Mouse (Mus musculus) limb, embryonic 11.5 days (tissue): ENCODE results near the gene Phf1. TPM values are rescaled to one million over a fixed set of nuclear protein-coding genes. Genes with fewer than 3 reads are reported as not detected.

Source experiments
- ATAC-seq: fragments of 200-750 bp; cut with Nextera tagmentation; 2 replicates; pipeline ENCODE4 v1.8.0; 2017; ENCODE audit warnings: low read depth; ENCODE audit not compliant: insufficient number of reproducible peaks, low FRiP score, low TSS enrichment
- DNase-seq: peaks from one replicate; pipeline ENCODE4 v3.0.0-alpha.2; 2015; ENCODE audit warnings: low spot score
- H3K27ac ChIP-seq: fragments of 300-500 bp; sonication (generic); replicated peaks from 2 replicates; pipeline ENCODE4 v1.5.1; 2014; ENCODE audit warnings: low read depth, mild to moderate bottlenecking, low read length
- H3K27me3 ChIP-seq: fragments of 300-500 bp; sonication (generic); 2 replicates; pipeline ENCODE4 v1.6.1; 2014; ENCODE audit warnings: mild to moderate bottlenecking, low read length, mixed read lengths; ENCODE audit not compliant: control insufficient read depth, insufficient read depth
- H3K36me3 ChIP-seq: fragments of 300-500 bp; sonication (generic); 2 replicates; pipeline ENCODE4 v1.6.1; 2014; ENCODE audit warnings: mild to moderate bottlenecking, low read length, moderate library complexity, mixed read lengths; ENCODE audit not compliant: control insufficient read depth, insufficient read depth
- H3K4me1 ChIP-seq: fragments of 300-500 bp; sonication (generic); 2 replicates; pipeline ENCODE4 v1.6.1; 2014; ENCODE audit warnings: low read length, mixed read lengths; ENCODE audit not compliant: control insufficient read depth, insufficient read depth
- H3K4me2 ChIP-seq: fragments of 300-500 bp; sonication (generic); 2 replicates; pipeline ENCODE4 v1.6.1; 2014; ENCODE audit warnings: low read depth, mild to moderate bottlenecking, moderate library complexity; ENCODE audit not compliant: severe bottlenecking
- H3K4me3 ChIP-seq: fragments of 300-500 bp; sonication (generic); 2 replicates; pipeline ENCODE4 v1.5.1; 2014; ENCODE audit warnings: low read depth, low read length
- H3K9ac ChIP-seq: fragments of 300-500 bp; sonication (generic); 2 replicates; pipeline ENCODE4 v1.6.1; 2014; ENCODE audit warnings: mild to moderate bottlenecking, low read length
- H3K9me3 ChIP-seq: fragments of 300-500 bp; sonication (generic); 2 replicates; pipeline ENCODE4 v1.6.1; 2016; ENCODE audit warnings: low read length; ENCODE audit not compliant: control insufficient read depth
- WGBS: fragments of 180-500 bp; shearing (Covaris S2); extraction: QIAGEN DNeasy Blood & Tissue Kit; methylation state at CpG from one replicate; pipeline ENCODE4 v1.1.7; 2014; 5-methylcytosine and 5-hydroxymethylcytosine counted together
- polyA plus RNA-seq: library from polyadenylated mRNA; unstranded; fragments of >200 nt; fragmentation: Nextera tagmentation; extraction: Ambion mirVana; gene quantifications from 2 replicates; pipeline ENCODE4 v1.2.1, GENCODE M21; 2014

The Phf1 gene
- polyA plus RNA-seq, 1 experiment from 2014 or later: 4.7 TPM

GRCm38 (mm10) chr17:26958880-26959279 lies 26.0 kb downstream of the Phf1 start:
- Histone ChIP-seq H3K36me3 (peaks cover 16% of the 10 kb centered on the region), H3K27me3 (no peaks in the 10 kb centered on the region), H3K4me3 (no peak overlapping the region), H3K9ac (no peak overlapping the region), H3K9me3 (no peaks in the 10 kb centered on the region), H3K27ac (no peak overlapping the region), H3K4me1 (peaks cover 2% of the 10 kb centered on the region), H3K4me2 (no peak overlapping the region)
- ATAC-seq (no peak), DNase-seq (no peak)
- WGBS: 51% methylated on average over 5 of the region's 5 CpGs

DNA sequence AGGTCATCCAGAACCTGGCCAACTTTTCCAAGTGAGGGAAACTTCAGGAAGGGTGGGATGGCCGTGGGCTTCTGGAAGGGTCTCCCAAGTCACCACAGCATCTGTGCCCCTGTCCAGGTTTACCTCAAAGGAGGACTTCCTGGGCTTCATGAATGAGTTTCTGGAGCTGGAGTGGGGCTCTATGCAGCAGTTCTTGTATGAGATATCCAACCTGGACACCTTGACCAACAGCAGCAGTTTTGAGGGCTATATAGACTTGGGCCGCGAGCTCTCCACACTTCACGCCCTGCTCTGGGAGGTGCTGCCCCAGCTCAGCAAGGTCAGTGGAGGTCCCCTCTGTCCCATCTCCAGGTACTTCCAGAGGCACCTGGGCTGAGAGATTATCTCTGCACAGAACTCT lies 27.0 kb downstream of the Phf1 start:
- DNase-seq: no peak
- H3K36me3 ChIP-seq: peaks cover 16% of the 10 kb centered on the region
- WGBS: 97% methylated on average over 4 of the region's 4 CpGs

GRCm38 (mm10) chr17:26961572-26962240 lies 28.9 kb downstream of the Phf1 start:
- no peak overlapping the region for H3K4me2 ChIP-seq
- ATAC-seq (no peak), DNase-seq (no peak)
- H3K9me3 ChIP-seq: no peaks in the 10 kb centered on the region
- no peak overlapping the region for H3K4me3 ChIP-seq
- H3K27me3 ChIP-seq: no peaks in the 10 kb centered on the region
- peaks cover 16% of the 10 kb centered on the region for H3K36me3 ChIP-seq
- no peak overlapping the region for H3K27ac ChIP-seq
- 89% methylated on average over 20 of the region's 21 CpGs for WGBS
- H3K9ac ChIP-seq: no peak overlapping the region
- no peaks in the 10 kb centered on the region for H3K4me1 ChIP-seq

More for the DNA sequence above, 27.0 kb downstream of the Phf1 start:
- Histone ChIP-seq H3K4me3 (no peak overlapping the region), H3K9ac (no peak overlapping the region), H3K4me1 (no peaks in the 10 kb centered on the region), H3K27ac (no peak overlapping the region), H3K9me3 (no peaks in the 10 kb centered on the region), H3K27me3 (no peaks in the 10 kb centered on the region), H3K4me2 (no peak overlapping the region)
- no peak for ATAC-seq

DNA sequence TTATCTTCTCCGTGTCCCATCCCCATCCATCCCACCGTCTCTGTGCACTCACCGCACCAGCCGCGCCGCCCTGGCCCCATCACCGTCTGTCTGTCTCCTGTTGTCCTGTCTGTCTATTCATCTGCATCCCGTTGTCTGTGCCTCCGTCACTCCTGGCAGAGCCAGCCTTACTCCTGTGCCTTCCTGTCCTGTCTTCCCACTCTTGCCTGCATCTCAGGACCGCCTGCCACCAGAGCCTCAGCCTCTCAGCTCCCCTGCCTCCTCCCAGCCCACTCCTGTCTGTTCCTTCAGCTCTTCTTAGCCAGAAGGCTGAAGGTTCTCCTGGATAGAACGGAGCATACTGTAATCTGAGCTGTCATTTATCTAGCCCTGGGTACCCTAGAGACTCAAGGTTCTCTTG lies 34.1 kb downstream of the Phf1 start:
- WGBS: 90% methylated on average over 11 of the region's 11 CpGs

DNA sequence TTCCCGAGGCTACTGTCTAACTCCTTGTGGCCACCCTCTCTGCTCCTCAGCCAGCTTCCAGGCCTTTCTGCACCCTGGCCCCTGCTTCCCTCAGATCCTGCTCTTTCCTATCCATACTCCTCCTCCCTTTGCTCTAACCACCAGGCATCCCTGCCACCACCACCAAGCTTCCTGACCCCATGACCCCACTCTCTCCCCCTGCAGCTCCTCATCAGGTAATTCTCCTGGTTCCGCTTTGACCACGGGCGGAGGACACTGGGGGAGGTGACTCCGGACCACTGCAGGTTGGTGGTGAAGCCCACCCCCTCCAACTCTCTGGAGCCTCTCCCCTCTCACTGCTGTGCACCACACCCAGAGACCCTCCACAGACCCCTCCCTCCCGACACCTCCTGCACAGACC lies 34.6 kb downstream of the Phf1 start:
- H3K4me1 ChIP-seq: peaks cover 10% of the 10 kb centered on the region
- H3K4me2 ChIP-seq: no peak overlapping the region
- WGBS: 86% methylated on average over 6 of the region's 6 CpGs
- DNase-seq (no peak), ATAC-seq (no peak)
- H3K27me3 ChIP-seq: no peaks in the 10 kb centered on the region
- peaks cover 4% of the 10 kb centered on the region for H3K36me3 ChIP-seq
- H3K9ac ChIP-seq: no peak overlapping the region
- no peak overlapping the region for H3K27ac ChIP-seq
- H3K9me3 ChIP-seq: no peaks in the 10 kb centered on the region
- H3K4me3 ChIP-seq: no peak overlapping the region

More for the DNA sequence above, 34.1 kb downstream of the Phf1 start:
- H3K4me2 ChIP-seq: no peak overlapping the region
- H3K27me3 ChIP-seq: no peaks in the 10 kb centered on the region
- ATAC-seq: no peak
- H3K9ac ChIP-seq: no peak overlapping the region
- no peak overlapping the region for H3K27ac ChIP-seq
- no peak overlapping the region for H3K4me3 ChIP-seq
- peaks cover 8% of the 10 kb centered on the region for H3K36me3 ChIP-seq
- DNase-seq: no peak
- H3K9me3 ChIP-seq: no peaks in the 10 kb centered on the region
- peaks cover 9% of the 10 kb centered on the region for H3K4me1 ChIP-seq

DNA sequence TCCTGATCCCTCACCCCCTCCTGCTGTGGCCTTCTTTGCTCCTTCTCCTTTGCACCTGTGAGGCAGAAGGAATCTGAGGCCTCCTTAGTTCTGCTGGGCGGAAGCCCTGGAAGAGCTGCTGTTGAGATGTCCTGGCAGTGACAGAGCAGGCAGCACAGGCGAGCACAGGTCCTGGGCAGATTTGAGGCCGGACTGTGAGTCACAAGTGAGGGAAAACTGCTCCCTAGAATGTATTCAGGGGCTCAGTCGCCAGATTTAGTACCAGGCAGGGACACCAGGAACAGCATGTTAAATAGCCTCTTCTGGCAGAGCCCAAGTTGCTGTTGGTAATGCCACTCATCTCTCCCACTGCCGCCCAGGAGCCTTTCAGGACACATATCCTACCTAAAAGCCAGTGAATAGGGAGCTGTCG lies 35.4 kb downstream of the Phf1 start:
- Histone ChIP-seq H3K9ac (no peak overlapping the region), H3K36me3 (peaks cover 3% of the 10 kb centered on the region), H3K9me3 (no peaks in the 10 kb centered on the region), H3K4me1 (peaks cover 10% of the 10 kb centered on the region), H3K4me3 (no peak overlapping the region), H3K27ac (no peak overlapping the region), H3K27me3 (no peaks in the 10 kb centered on the region), H3K4me2 (no peak overlapping the region)
- DNase-seq: no peak
- 85% methylated on average over 6 of the region's 6 CpGs for WGBS
- ATAC-seq: no peak

DNA sequence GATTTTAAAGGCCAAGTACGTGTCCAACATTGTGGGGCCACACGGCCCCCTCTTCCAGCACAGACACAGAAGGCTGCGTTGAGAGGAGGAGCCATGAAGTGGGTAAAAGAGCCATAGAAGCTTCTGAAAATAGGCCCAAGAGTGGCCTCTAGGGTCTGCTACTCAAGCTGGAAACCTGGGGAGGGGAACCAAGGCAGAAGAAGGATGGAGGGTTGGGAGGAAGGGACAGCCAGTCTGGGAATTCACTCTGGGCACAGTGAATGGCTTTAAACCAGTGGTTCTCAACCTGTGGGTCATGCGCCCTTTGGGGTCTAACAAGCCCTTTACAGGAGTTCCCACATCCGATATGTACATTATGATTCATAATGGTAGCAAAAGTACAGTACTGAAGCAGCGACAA lies 36.4 kb downstream of the Phf1 start:
- Histone ChIP-seq H3K27me3 (no peaks in the 10 kb centered on the region), H3K36me3 (peaks cover 3% of the 10 kb centered on the region), H3K4me2 (no peak overlapping the region), H3K4me3 (no peak overlapping the region), H3K9ac (no peak overlapping the region), H3K4me1 (peaks cover 17% of the 10 kb centered on the region), H3K27ac (no peak overlapping the region), H3K9me3 (no peaks in the 10 kb centered on the region)
- DNase-seq (no peak), ATAC-seq (no peak)
- 91% methylated on average over 6 of the region's 6 CpGs for WGBS

- no peak for ATAC-seq
- no peaks in the 10 kb centered on the region for H3K27me3 ChIP-seq
- WGBS: 63% methylated on average over 10 of the region's 12 CpGs
- H3K27ac ChIP-seq: no peak overlapping the region
- H3K4me2 ChIP-seq: no peak overlapping the region
- H3K9ac ChIP-seq: no peak overlapping the region
- peaks cover 18% of the 10 kb centered on the region for H3K4me1 ChIP-seq
- H3K36me3 ChIP-seq: peaks cover 6% of the 10 kb centered on the region
- H3K4me3 ChIP-seq: no peak overlapping the region
- no peaks in the 10 kb centered on the region for H3K9me3 ChIP-seq
- no peak for DNase-seq
Observed at GRCm38 (mm10) chr17:26970221-26970620, 37.4 kb downstream of the Phf1 start.
